Mouse (Mus musculus) heart, embryonic 12.5 days (tissue): ENCODE data around the gene Tomm20. TPM values are rescaled to one million over a fixed set of nuclear protein-coding genes. Genes with fewer than 3 reads are reported as not detected.
A peak's percentile ranks its signal among the peaks of the same experiment; 100 is the strongest.

Experiments
- ATAC-seq: fragments of 200-750 bp; cut with Nextera tagmentation; 2 replicates; pipeline ENCODE4 v1.8.0; 2017; ENCODE audit warnings: moderate TSS enrichment, moderate library complexity; ENCODE audit not compliant: insufficient number of reproducible peaks, low FRiP score
- H3K27ac ChIP-seq: fragments of 300-500 bp; sonication (generic); 2 replicates; pipeline ENCODE4 v1.5.1; 2016; ENCODE audit warnings: mild to moderate bottlenecking, moderate library complexity; ENCODE audit not compliant: poor library complexity, severe bottlenecking
- H3K27me3 ChIP-seq: fragments of 300-500 bp; sonication (generic); replicated peaks from 2 replicates; pipeline ENCODE4 v1.6.1; 2016; ENCODE audit warnings: mild to moderate bottlenecking, moderate library complexity
- H3K36me3 ChIP-seq: fragments of 300-500 bp; sonication (generic); 2 replicates; pipeline ENCODE4 v1.6.1; 2016; ENCODE audit warnings: mild to moderate bottlenecking, moderate library complexity
- H3K4me1 ChIP-seq: fragments of 300-500 bp; sonication (generic); replicated peaks from 2 replicates; pipeline ENCODE4 v1.6.1; 2016; ENCODE audit warnings: mild to moderate bottlenecking
- H3K4me2 ChIP-seq: fragments of 300-500 bp; sonication (generic); 2 replicates; pipeline ENCODE4 v1.6.1; 2016; ENCODE audit warnings: mild to moderate bottlenecking, moderate library complexity
- H3K4me3 ChIP-seq: fragments of 300-500 bp; sonication (generic); 2 replicates; pipeline ENCODE4 v1.5.1; 2016; ENCODE audit warnings: mild to moderate bottlenecking
- H3K9ac ChIP-seq: fragments of 300-500 bp; sonication (generic); 2 replicates; pipeline ENCODE4 v1.6.1; 2016; ENCODE audit warnings: mild to moderate bottlenecking, moderate library complexity
- H3K9me3 ChIP-seq: fragments of 300-500 bp; sonication (generic); replicated peaks from 2 replicates; pipeline ENCODE4 v1.6.1; 2016; ENCODE audit warnings: mild to moderate bottlenecking, moderate library complexity
- WGBS: fragments of 180-500 bp; shearing (Covaris S2); methylation state at CpG from one replicate; pipeline ENCODE4 v1.1.7; 2016; 5-methylcytosine and 5-hydroxymethylcytosine counted together
- polyA plus RNA-seq: library from polyadenylated mRNA; unstranded; fragments of >200 nt; fragmentation: Nextera tagmentation; extraction: Ambion mirVana; gene quantifications from 2 replicates; pipeline ENCODE4 v1.2.1, GENCODE M21; 2016

Gene Tomm20
- polyA plus RNA-seq, 1 experiment from 2014 or later = 211 TPM

DNA sequence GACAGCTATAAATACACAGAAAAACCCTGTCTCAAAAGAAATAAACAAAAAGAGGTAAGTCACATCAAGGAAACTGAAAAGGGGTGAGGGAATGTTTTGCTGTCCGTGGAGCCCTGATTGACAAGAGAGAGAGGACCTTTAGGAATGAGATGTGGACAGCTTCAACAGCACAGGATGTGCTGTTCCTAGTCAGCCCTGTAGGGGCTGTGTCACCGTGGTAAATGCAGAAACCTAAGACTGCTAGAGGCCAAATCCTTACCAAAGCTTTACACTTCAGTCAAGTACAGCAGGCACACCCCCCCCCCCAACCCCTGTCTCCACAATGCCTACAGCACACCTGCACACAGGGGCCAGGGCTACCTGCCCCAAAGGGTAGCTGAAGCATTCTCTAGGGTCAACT, 13.9 kb downstream of the Tomm20 start:
- H3K4me1 ChIP-seq = peaks cover 23% of the 10 kb centered on the region
- H3K4me2 ChIP-seq = no peak overlapping the region
- H3K36me3 ChIP-seq = peaks cover 64% of the 10 kb centered on the region
- no peak overlapping the region for H3K27ac ChIP-seq
- ATAC-seq = no peak
- 24% methylated on average over 2 of the region's 2 CpGs for WGBS
- no peaks in the 10 kb centered on the region for H3K9me3 ChIP-seq
- no peaks in the 10 kb centered on the region for H3K27me3 ChIP-seq
- no peak overlapping the region for H3K9ac ChIP-seq
- H3K4me3 ChIP-seq = no peak overlapping the region

DNA sequence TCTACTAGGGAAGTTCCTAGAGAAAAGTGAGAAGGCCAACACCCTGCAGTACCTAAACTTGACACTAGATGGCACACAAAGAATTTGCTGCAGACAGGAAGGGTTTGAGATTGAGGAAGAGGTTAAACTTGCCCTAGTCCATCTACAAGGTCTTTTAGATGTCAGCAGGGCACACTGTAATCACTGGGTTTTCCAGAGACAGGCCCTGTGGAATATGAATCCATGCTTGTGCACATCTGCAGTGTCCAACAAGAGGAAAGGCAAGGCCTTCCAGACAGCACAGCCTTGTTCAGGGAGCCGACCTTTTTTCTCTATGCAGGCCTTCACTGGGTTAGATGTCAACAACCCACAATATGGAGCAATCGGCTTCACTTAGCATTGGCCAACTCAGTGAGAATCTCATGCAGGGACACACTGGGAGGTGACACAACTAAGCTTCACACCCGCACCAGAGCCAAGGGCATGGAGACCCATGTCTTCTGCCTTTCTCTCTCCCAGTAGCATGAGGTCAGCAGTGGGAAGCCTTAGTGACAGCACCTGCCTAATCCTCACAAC, 16.0 kb downstream of the Tomm20 start:
- H3K4me3 ChIP-seq = no peak overlapping the region
- no peaks in the 10 kb centered on the region for H3K9me3 ChIP-seq
- WGBS = 70% methylated on average over 3 of the region's 3 CpGs
- H3K36me3 ChIP-seq = peaks cover 56% of the 10 kb centered on the region
- no peaks in the 10 kb centered on the region for H3K27me3 ChIP-seq
- no peak overlapping the region for H3K9ac ChIP-seq
- no peak for ATAC-seq
- H3K4me2 ChIP-seq = no peak overlapping the region
- H3K27ac ChIP-seq = peak overlapping the region; percentile 39; the same call in 1 of the 2 replicates
- H3K4me1 ChIP-seq = peaks cover 23% of the 10 kb centered on the region

DNA sequence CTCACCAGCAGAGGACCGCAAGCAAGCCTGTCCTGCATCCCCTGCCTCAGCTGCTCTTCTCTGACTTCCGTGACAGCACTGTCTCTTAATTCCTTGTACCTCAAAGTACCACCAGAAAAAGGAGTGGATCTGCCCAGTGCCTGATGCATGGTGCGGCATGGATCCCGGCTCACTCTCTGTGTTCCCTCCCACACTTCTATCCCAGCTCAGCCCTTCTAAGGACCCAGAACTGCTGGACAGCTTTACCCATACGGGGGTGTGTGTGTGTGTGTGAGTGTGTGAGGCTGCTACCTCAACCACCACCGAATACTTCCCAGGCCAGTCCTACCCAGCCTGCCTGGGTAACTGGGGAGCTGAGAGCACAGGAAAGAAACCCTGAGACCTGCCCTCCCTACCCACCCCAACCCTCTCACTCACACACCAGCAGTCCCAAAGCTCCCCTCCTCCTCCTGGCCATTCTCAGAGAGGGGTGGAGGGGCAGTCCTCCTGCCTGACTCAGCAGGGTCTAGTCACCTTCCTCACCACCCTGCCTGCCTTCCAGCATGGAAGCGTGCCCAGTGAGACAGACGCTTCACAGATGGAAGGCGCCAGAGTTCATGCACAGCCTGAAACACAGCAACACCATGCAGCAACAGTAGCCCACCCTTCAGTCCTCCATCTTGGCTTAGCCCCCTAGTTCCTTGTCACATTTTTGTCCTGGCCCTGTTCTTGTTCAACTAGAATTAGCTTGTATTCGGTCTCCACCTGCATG, 16.7 kb downstream of the Tomm20 start:
- peaks cover 23% of the 10 kb centered on the region for H3K4me1 ChIP-seq
- peaks cover 52% of the 10 kb centered on the region for H3K36me3 ChIP-seq
- no peak overlapping the region for H3K4me3 ChIP-seq
- no peaks in the 10 kb centered on the region for H3K27me3 ChIP-seq
- ATAC-seq = no peak
- H3K9ac ChIP-seq = no peak overlapping the region
- 85% methylated on average over 10 of the region's 10 CpGs for WGBS
- no peak overlapping the region; the same call in 1 of the 2 replicates for H3K27ac ChIP-seq
- no peak overlapping the region for H3K4me2 ChIP-seq
- H3K9me3 ChIP-seq = no peaks in the 10 kb centered on the region

DNA sequence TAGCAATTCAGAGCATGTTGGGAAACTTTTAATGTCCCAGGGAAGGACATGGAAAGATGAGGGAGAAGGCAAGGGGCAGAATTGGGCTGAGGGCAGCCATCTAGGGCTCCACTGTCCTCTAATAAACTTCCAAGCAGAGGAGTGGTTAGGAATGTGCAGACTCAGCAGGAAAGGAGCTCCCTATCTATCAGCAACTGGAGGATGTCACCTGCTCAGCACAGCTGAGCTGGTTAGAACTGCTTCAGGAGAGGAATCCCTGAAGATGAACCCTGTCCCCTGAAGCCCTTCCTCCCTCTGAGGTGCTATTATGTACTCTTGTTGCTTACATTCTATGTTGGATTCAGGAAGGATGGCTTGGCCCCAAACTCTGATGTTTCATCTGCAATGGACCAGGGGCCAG, 17.6 kb downstream of the Tomm20 start:
- Histone ChIP-seq H3K9me3 (no peaks in the 10 kb centered on the region), H3K9ac (no peak overlapping the region), H3K36me3 (peaks cover 46% of the 10 kb centered on the region)

DNA sequence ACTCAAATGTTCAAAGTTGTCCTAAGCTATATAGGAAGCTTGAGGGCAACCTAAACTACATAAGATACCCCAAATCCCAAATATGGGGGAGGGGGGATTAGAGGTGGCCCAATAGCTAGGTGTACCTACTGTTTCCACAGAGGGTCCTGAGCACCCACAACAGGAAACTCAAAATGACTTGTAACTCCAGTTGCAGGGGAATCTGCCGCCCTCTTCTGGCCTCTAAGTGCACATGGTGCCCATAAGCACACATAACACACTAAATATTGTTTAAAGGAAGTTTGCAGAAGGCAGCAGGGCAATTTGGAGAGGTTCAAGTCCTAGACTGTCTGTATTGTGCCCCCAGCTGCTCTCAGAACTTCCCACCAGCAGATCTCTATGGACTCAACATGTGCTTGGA, 18.6 kb downstream of the Tomm20 start:
- Histone ChIP-seq H3K4me2 (no peak overlapping the region), H3K4me1 (peaks cover 16% of the 10 kb centered on the region; the same call in 1 of the 2 replicates), H3K36me3 (peaks cover 39% of the 10 kb centered on the region), H3K9ac (no peak overlapping the region), H3K9me3 (no peaks in the 10 kb centered on the region), H3K27ac (no peak overlapping the region), H3K27me3 (no peaks in the 10 kb centered on the region), H3K4me3 (no peak overlapping the region)
- WGBS = 60% methylated on average over 1 of the region's 1 CpGs
- no peak for ATAC-seq

More for the DNA sequence above, 17.6 kb downstream of the Tomm20 start:
- Histone ChIP-seq H3K4me1 (peaks cover 23% of the 10 kb centered on the region), H3K4me3 (no peak overlapping the region), H3K27ac (no peak overlapping the region), H3K4me2 (no peak overlapping the region), H3K27me3 (no peaks in the 10 kb centered on the region)
- no peak for ATAC-seq

DNA sequence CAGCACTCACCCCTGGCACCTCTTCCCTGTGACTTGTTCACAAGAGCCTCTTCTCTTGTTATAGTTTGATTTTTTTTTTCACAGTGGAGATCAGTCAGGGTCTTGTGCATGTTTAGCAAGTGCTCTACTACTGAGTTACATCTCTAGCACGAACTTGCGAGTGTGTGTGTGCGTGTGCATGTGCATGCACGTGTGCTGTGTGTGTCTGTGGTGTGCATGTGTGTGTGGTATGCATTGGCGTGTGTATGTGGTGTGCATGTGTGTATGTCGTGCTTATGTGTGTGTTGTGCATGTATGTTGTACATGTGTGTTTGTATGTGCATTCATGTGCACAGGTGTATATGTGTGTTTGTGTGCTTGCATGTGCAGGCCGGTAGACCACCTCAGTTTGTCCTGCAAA, 22.7 kb downstream of the Tomm20 start:
- no peaks in the 10 kb centered on the region for H3K27me3 ChIP-seq
- no peaks in the 10 kb centered on the region for H3K9me3 ChIP-seq
- H3K27ac ChIP-seq = no peak overlapping the region
- H3K4me1 ChIP-seq = peaks cover 12% of the 10 kb centered on the region
- ATAC-seq = no peak
- H3K9ac ChIP-seq = no peak overlapping the region
- peaks cover 20% of the 10 kb centered on the region for H3K36me3 ChIP-seq
- no peak overlapping the region for H3K4me3 ChIP-seq
- no peak overlapping the region for H3K4me2 ChIP-seq
- WGBS = 89% methylated on average over 7 of the region's 7 CpGs

DNA sequence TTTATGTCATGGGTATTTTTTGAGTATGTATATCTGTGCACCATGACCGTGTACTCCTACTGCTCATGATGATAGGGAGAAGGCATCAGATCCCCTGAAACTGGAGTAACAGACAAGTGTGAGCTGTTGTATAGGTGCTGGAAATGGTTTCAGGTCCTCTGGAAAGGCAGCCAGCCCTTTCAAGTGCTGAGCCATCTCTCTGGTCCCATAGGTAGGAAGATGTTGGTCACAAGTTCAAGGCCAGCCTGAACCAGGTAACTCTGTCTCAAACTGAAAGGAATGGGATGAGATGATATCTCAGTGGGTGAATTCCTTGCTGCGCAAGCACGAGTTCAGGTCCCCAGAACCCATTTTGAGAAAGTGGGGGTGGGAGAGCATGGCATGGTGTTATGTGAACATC, 24.2 kb downstream of the Tomm20 start:
- no peak overlapping the region for H3K4me3 ChIP-seq
- H3K4me2 ChIP-seq = no peak overlapping the region
- H3K27me3 ChIP-seq = no peaks in the 10 kb centered on the region
- H3K9ac ChIP-seq = no peak overlapping the region
- peaks cover 24% of the 10 kb centered on the region for H3K4me1 ChIP-seq
- no peaks in the 10 kb centered on the region for H3K9me3 ChIP-seq
- 78% methylated on average over 3 of the region's 3 CpGs for WGBS
- ATAC-seq = no peak
- H3K36me3 ChIP-seq = peaks cover 15% of the 10 kb centered on the region
- H3K27ac ChIP-seq = no peak overlapping the region

DNA sequence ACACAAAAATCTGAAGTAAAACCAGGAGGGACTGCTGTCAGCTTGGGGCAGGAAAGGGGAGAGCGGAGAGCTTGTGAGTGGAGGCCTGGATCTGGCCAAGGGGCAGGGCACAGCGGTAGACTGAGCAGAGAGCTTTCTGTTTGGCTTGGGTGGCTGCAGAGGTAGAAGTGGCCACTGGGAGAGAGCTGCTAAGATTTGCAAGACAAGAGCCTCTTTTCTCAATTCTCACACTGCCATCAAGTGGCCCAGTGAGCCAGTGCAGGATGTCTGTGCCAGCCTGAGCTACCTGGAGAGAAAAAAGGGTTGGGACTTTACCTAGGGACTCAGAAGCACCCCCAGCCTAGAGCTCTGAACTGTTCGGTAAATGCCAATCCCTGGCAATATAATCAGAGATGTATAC, 24.8 kb downstream of the Tomm20 start:
- no peak overlapping the region for H3K4me3 ChIP-seq
- H3K9me3 ChIP-seq = no peaks in the 10 kb centered on the region
- H3K9ac ChIP-seq = no peak overlapping the region
- H3K4me1 ChIP-seq = peaks cover 24% of the 10 kb centered on the region
- peak; percentile 57; the same call in 1 of the 2 replicates for ATAC-seq
- H3K27me3 ChIP-seq = no peaks in the 10 kb centered on the region
- H3K4me2 ChIP-seq = no peak overlapping the region
- H3K27ac ChIP-seq = 0 out of 2 replicates have a peak overlapping the region, but pooled peaks have one; percentile 36
- H3K36me3 ChIP-seq = peaks cover 10% of the 10 kb centered on the region; the same call in 1 of the 2 replicates
- 22% methylated on average over 3 of the region's 3 CpGs for WGBS

DNA sequence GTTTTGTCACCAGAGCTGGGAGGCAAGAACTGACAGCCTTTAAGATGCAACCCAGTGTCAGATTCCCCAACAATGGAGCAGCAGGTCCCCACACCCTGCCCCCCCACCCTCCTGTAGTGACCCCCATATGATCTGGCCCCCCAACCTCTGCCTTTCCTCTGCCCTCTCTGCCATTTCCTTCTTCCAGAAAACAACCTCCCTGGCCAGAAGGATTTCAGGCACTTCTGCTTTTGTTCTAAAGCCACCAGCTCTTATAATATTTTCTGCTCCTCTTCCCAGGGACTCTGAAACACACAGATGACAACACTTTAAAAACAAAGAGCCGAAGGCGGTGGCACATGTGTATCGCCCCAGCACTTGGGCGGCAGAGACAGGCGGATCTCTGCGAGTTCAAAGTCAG, 25.3 kb downstream of the Tomm20 start:
- Histone ChIP-seq H3K36me3 (peaks cover 7% of the 10 kb centered on the region; the same call in 1 of the 2 replicates), H3K9ac (no peak overlapping the region), H3K27ac (0 out of 2 replicates have a peak overlapping the region, but pooled peaks have one; percentile 36), H3K4me2 (no peak overlapping the region), H3K4me1 (peaks cover 24% of the 10 kb centered on the region), H3K27me3 (no peaks in the 10 kb centered on the region), H3K9me3 (no peaks in the 10 kb centered on the region), H3K4me3 (no peak overlapping the region)
- WGBS = 80% methylated on average over 6 of the region's 6 CpGs
- ATAC-seq = no peak

DNA sequence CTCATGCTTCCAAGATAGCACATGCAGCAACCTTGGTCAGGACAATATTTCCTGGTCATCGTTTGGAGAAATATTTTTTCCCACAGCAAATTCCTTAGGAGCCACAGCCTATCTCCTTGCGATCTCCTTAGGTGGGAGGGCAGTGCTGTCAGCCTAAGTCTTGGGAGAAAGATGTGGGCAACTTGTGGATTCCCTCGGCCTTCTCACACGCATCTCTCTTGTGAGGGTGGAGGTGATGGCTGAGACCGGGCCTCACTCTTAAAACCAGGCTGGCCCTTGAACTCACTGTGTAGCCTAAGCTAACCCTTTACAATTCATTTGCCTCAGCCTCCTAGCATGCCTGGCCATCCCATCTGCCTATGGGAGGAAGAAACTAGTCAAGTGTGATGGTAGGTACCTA, 25.9 kb downstream of the Tomm20 start:
- H3K4me1 ChIP-seq = peaks cover 30% of the 10 kb centered on the region
- H3K36me3 ChIP-seq = peaks cover 5% of the 10 kb centered on the region; the same call in 1 of the 2 replicates
- no peak overlapping the region for H3K9ac ChIP-seq
- WGBS = 71% methylated on average over 5 of the region's 5 CpGs
- no peaks in the 10 kb centered on the region for H3K27me3 ChIP-seq
- no peak overlapping the region for H3K4me3 ChIP-seq
- H3K4me2 ChIP-seq = no peak overlapping the region
- no peaks in the 10 kb centered on the region for H3K9me3 ChIP-seq
- H3K27ac ChIP-seq = peak overlapping the region; percentile 9; the same call in 1 of the 2 replicates
- no peak for ATAC-seq

DNA sequence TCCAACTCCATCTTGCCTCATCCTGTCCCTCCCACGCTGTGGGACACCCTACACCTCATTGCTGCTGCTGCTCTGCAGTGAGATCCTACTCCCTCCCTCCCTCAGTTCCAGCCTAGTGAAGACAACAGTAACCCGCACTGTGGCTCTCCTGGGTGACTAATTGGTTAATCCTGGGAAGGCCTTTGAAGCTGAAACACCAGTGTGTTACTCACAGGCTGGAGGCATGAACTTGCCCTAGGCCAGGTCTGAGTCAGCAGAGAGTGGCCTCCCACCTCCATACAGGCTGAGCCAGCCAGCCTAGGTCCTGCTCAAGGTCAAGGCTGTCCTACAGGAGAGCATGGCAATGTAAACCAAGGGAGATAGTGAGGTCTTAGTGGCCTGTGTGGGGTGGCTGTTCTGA, 26.4 kb downstream of the Tomm20 start:
- peaks cover 35% of the 10 kb centered on the region for H3K4me1 ChIP-seq
- ATAC-seq = no peak

More for the DNA sequence above, 26.4 kb downstream of the Tomm20 start:
- Histone ChIP-seq H3K9ac (no peak overlapping the region), H3K27ac (peak overlapping the region; percentile 9), H3K27me3 (no peaks in the 10 kb centered on the region), H3K4me3 (no peak overlapping the region), H3K9me3 (no peaks in the 10 kb centered on the region), H3K36me3 (peaks cover 5% of the 10 kb centered on the region; the same call in 1 of the 2 replicates), H3K4me2 (no peak overlapping the region)
- WGBS = 60% methylated on average over 2 of the region's 2 CpGs
